Mouse (Mus musculus) cerebellum, adult 18-20 months (tissue): ENCODE results near the gene Pard3.

Experiments used
- DNase-seq, 2 experiments: peaks; one replicate each; pipeline ENCODE4 v3.0.0; 2021

The Pard3 gene

DNA sequence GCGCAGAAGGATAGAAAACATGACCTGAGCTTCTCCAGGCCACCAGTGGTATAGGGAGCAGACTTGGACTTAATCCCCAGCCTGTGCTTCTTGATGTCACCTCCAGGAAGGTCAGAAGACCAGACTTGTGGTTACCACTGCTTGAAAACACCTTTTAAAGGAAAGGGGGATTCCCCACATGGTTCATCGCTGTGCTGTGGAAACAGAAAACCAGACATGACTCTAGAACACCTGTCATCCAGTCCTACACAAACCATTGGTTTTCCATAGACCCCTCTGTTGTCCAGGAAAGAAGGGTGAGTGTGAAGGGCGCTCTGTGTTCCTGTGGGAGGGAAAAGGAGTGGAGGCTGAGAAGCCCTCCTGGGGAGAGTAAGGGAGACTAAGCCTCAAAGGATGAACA lies 591.9 kb downstream of the Pard3 start:
- no peak for DNase-seq
